Comparison of ENCODE assay signal across 8 mouse cellular contexts in the genomic region with DNA sequence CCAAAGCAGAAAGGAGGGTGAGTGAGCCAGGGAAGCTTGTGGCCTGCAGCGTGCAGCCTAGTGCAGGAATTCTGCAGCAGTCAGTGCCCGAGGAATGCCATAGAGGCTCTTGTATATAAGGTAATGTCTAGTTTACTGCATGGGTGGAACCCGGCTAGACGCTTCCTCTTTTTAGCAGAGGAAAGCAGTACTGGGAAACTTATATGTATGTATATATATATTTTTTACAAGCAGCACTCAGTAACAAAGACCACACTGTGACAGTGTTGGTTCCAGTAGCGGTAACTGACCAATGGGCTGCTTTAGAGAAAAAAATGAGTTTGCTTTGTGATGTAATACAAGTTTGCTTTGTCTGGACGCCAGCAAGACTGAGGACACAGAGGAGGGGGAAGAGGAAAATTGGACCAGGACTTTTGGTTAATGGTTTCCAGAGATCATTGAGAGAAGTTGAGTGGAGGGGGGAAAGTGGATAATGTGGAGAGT.
DNase-seq lines count a peak whose midpoint lies in the region; ATAC-seq and TF ChIP-seq lines count a peak whose summit lies in the region.

No protein-coding gene starts in this region.

- H3K9me3 ChIP-seq in forebrain, embryonic 14.5 days (replicated peaks; ENCODE audit: control insufficient read depth, low read length): no peaks in the 10 kb centered on the region
- H3K9me3 ChIP-seq in kidney, postnatal 0 days (replicated peaks; ENCODE audit: low read length): no peaks in the 10 kb centered on the region
- no peaks in the 10 kb centered on the region for H3K9me3 ChIP-seq in midbrain, embryonic 11.5 days (ENCODE audit: control insufficient read depth, low read length)

- no peak for DNase-seq in layer of hippocampus, adult 2 months (ENCODE audit: low spot score in 2 of 2)
- no peak for DNase-seq in layer of hippocampus, adult 9-11 months
- peak; percentile 55 for DNase-seq in forebrain, embryonic 14.5 days (ENCODE audit: low spot score)
- DNase-seq in kidney, postnatal 0 days (ENCODE audit: low spot score): peak; percentile 37
- DNase-seq in midbrain, embryonic 11.5 days (ENCODE audit: low spot score, missing footprints): peak; percentile 93
- DNase-seq in layer of hippocampus, postnatal 25 days (ENCODE audit: extremely low spot score in 1 of 2, low spot score in 1 of 2): no peak
- DNase-seq in left cerebral cortex, postnatal 36 days (ENCODE audit: low spot score in 2 of 2): no peak
- DNase-seq in T-cell, adult 2 months (ENCODE audit: low spot score): no peak

- 0 out of 2 replicates have a peak overlapping the region, but pooled peaks have one; percentile 40 for H3K9ac ChIP-seq in forebrain, embryonic 14.5 days (ENCODE audit: low read length)
- no peak overlapping the region for H3K9ac ChIP-seq in kidney, postnatal 0 days (ENCODE audit: low read depth, low read length)
- 0 out of 2 replicates have a peak overlapping the region, but pooled peaks have one; percentile 22 for H3K9ac ChIP-seq in midbrain, embryonic 11.5 days (ENCODE audit: low read length)

- peak overlapping the region; percentile 89 for H3K27ac ChIP-seq in layer of hippocampus, adult 2 months
- peak overlapping the region; percentile 95 for H3K27ac ChIP-seq in forebrain, embryonic 14.5 days (ENCODE audit: low read depth, low read length)
- H3K27ac ChIP-seq in kidney, postnatal 0 days: peak overlapping the region; percentile 68
- H3K27ac ChIP-seq in midbrain, embryonic 11.5 days (ENCODE audit: low read depth, low read length): peak overlapping the region; percentile 37

- H3K4me1 ChIP-seq in forebrain, embryonic 14.5 days (ENCODE audit: control insufficient read depth, insufficient read depth, low read length): peaks cover 48% of the 10 kb centered on the region
- peaks cover 42% of the 10 kb centered on the region for H3K4me1 ChIP-seq in kidney, postnatal 0 days (replicated peaks; ENCODE audit: insufficient read depth, low read length)
- H3K4me1 ChIP-seq in midbrain, embryonic 11.5 days (ENCODE audit: control insufficient read depth, insufficient read depth, low read length): peaks cover 45% of the 10 kb centered on the region

- no peaks in the 10 kb centered on the region for H3K27me3 ChIP-seq in forebrain, embryonic 14.5 days (replicated peaks; ENCODE audit: control insufficient read depth, insufficient read depth, low read length)
- H3K27me3 ChIP-seq in kidney, postnatal 0 days (ENCODE audit: insufficient read depth, low read length): no peaks in the 10 kb centered on the region
- no peaks in the 10 kb centered on the region for H3K27me3 ChIP-seq in midbrain, embryonic 11.5 days (ENCODE audit: control insufficient read depth, insufficient read depth, low read length)

- intact Hi-C loops in left cerebral cortex, postnatal 36 days (cut with DNase I): loop anchor here (5.0 kb wide), 1 partner anchor 128 kb away; no protein-coding TSS in a partner anchor

- peak overlapping the region; percentile 23 for H3K4me2 ChIP-seq in forebrain, embryonic 14.5 days (ENCODE audit: low read length)
- peak overlapping the region; percentile 6; the same call in 1 of the 2 replicates for H3K4me2 ChIP-seq in kidney, postnatal 0 days (ENCODE audit: low read length)
- no peak overlapping the region for H3K4me2 ChIP-seq in midbrain, embryonic 11.5 days

- 0 out of 2 replicates have a peak, but pooled peaks cover 3% of the 10 kb centered on the region for H3K36me3 ChIP-seq in forebrain, embryonic 14.5 days (ENCODE audit: control insufficient read depth, insufficient read depth, low read length)
- H3K36me3 ChIP-seq in kidney, postnatal 0 days (ENCODE audit: insufficient read depth, low read length): no peaks in the 10 kb centered on the region
- H3K36me3 ChIP-seq in midbrain, embryonic 11.5 days (ENCODE audit: control insufficient read depth, insufficient read depth, low read length): no peaks in the 10 kb centered on the region

- H3K4me3 ChIP-seq in layer of hippocampus, adult 2 months: peak overlapping the region; percentile 42
- no peak overlapping the region for H3K4me3 ChIP-seq in forebrain, embryonic 14.5 days (ENCODE audit: low read depth, low read length)
- no peak overlapping the region for H3K4me3 ChIP-seq in kidney, postnatal 0 days (replicated peaks; ENCODE audit: low read depth, low read length)
- H3K4me3 ChIP-seq in midbrain, embryonic 11.5 days (ENCODE audit: low read depth, low read length): no peak overlapping the region

- WGBS in forebrain, embryonic 14.5 days: 17% methylated on average over 6 of the region's 6 CpGs
- WGBS in kidney, postnatal 0 days: 23% methylated on average over 6 of the region's 6 CpGs
- 32% methylated on average over 6 of the region's 6 CpGs for WGBS in midbrain, embryonic 11.5 days

- TF ChIP-seq CTCF in layer of hippocampus, adult 2 months (conservative IDR thresholded peaks at IDR 0.05): no peak
- TF ChIP-seq CTCF in kidney, postnatal 0 days (IDR thresholded peaks at IDR 0.05; ENCODE audit: low read depth): no peak

- peak; percentile 50 for ATAC-seq in forebrain, embryonic 14.5 days
- ATAC-seq in kidney, postnatal 0 days (replicated peaks; ENCODE audit: low FRiP score, low read depth): no peak
- ATAC-seq in midbrain, embryonic 11.5 days (ENCODE audit: low FRiP score): peak; percentile 50; the same call in 1 of the 2 replicates

Comparison
In these comparisons a context has a peak if more than half of its experiments do, and no peak if none do; other contexts are left out.
1. DNase-seq: peak in forebrain, embryonic 14.5 days (single experiment), kidney, postnatal 0 days (single experiment) and midbrain, embryonic 11.5 days (single experiment); none in layer of hippocampus, adult 2 months (0 of 2), layer of hippocampus, adult 9-11 months (single experiment), layer of hippocampus, postnatal 25 days (0 of 2), left cerebral cortex, postnatal 36 days (0 of 2) and T-cell, adult 2 months (single experiment).
2. H3K27ac ChIP-seq: peak in every context shown above with its lines; median percentile 95 in forebrain, embryonic 14.5 days; 89 in layer of hippocampus, adult 2 months; 68 in kidney, postnatal 0 days; 37 in midbrain, embryonic 11.5 days.